Comparison of ENCODE assay signal across 12 mouse cellular contexts in the genomic region with DNA sequence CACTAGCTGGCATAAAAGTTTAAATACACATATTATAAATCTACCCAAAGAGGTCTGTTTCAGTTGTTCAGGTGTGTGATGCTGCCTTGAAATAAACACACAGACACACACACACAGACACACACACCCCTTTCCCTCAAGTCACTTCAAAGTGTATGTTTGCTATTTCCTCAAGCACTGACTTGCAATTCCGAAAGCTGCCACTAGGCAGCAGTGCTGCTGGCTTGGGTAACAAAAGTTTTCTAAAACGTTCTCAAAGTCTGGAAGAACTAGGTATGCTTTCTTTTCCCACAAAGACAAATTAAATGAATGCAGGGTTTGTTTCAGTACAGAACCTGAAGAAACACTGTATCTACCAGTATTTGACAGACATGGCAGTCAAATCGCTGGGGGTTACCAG.
A peak's percentile ranks its signal among the peaks of the same experiment; 100 is the strongest.
DNase-seq lines count a peak whose midpoint lies in the region; ATAC-seq and TF ChIP-seq lines count a peak whose summit lies in the region.
"Had no signal": no experiment of that assay in that cellular context is flagged by ENCODE, and none has a peak within 500 bp of the region (broad histone marks: within the 10 kb centered on the region; RNA-seq: fewer than 3 reads in every experiment).

No protein-coding gene starts in this region.

- WGBS in heart, embryonic 11.5 days (ENCODE audit: insufficient replicate concordance): 59% methylated on average over 3 of the region's 3 CpGs
- 49% methylated on average over 3 of the region's 3 CpGs for WGBS in lung, adult 2 months
- WGBS in liver, postnatal 0 days (ENCODE audit: insufficient replicate concordance): 54% methylated on average over 3 of the region's 3 CpGs

- no peak overlapping the region for H3K4me3 ChIP-seq in heart, embryonic 11.5 days (ENCODE audit: low read depth, low read length)
- H3K4me3 ChIP-seq in lung, adult 2 months (replicated peaks; ENCODE audit: extremely low read depth, low read depth, low read length): no peak overlapping the region
- no peak overlapping the region for H3K4me3 ChIP-seq in liver, postnatal 0 days (ENCODE audit: low read depth, low read length)
- H3K4me3 ChIP-seq: hindbrain, embryonic 10.5 days; lung, embryonic 15.5 days had no signal

- peaks cover 2% of the 10 kb centered on the region; the same call in 1 of the 2 replicates for H3K27me3 ChIP-seq in heart, embryonic 11.5 days (ENCODE audit: control insufficient read depth, insufficient read depth, low read length)
- no peaks in the 10 kb centered on the region for H3K27me3 ChIP-seq in liver, postnatal 0 days (ENCODE audit: insufficient read depth, low read length)
- H3K27me3 ChIP-seq: lung, embryonic 15.5 days had no signal

- peak; percentile 8 to 18 for DNase-seq in heart, postnatal 14 days
- DNase-seq in lung, adult 2 months: no peak
- DNase-seq in lung, postnatal 25 days (ENCODE audit: low spot score): no peak
- DNase-seq in R1 (ENCODE audit: low read depth, low spot score): peak; percentile 64
- no peak for DNase-seq in liver, postnatal 0 days
- DNase-seq: gastrocnemius, postnatal 10 days; thymus, adult 18-20 months had no signal

- no peak overlapping the region for H3K4me2 ChIP-seq in heart, embryonic 11.5 days
- no peak overlapping the region for H3K4me2 ChIP-seq in liver, postnatal 0 days (ENCODE audit: low read depth, low read length)
- H3K4me2 ChIP-seq: lung, embryonic 15.5 days had no signal

- H3K9me3 ChIP-seq in heart, embryonic 11.5 days (replicated peaks; ENCODE audit: control insufficient read depth, low read length): peaks cover 3% of the 10 kb centered on the region; the same call in 1 of the 2 replicates
- H3K9me3 ChIP-seq in liver, postnatal 0 days (ENCODE audit: low read length): no peaks in the 10 kb centered on the region; the same call in 1 of the 2 replicates
- H3K9me3 ChIP-seq: lung, embryonic 15.5 days had no signal

- H3K4me1 ChIP-seq in heart, embryonic 11.5 days (ENCODE audit: control insufficient read depth, insufficient read depth, low read length): no peaks in the 10 kb centered on the region
- no peaks in the 10 kb centered on the region for H3K4me1 ChIP-seq in lung, adult 2 months (ENCODE audit: control insufficient read depth, insufficient read depth, low read length)
- H3K4me1 ChIP-seq in liver, postnatal 0 days (ENCODE audit: insufficient read depth): no peaks in the 10 kb centered on the region
- H3K4me1 ChIP-seq: lung, embryonic 15.5 days had no signal

- no peak overlapping the region for H3K27ac ChIP-seq in heart, embryonic 11.5 days (ENCODE audit: low read depth, low read length)
- H3K27ac ChIP-seq in liver, postnatal 0 days (ENCODE audit: low read depth): no peak overlapping the region
- H3K27ac ChIP-seq: hindbrain, embryonic 10.5 days; lung, embryonic 15.5 days had no signal

- no peaks in the 10 kb centered on the region for H3K36me3 ChIP-seq in heart, embryonic 11.5 days (ENCODE audit: control insufficient read depth, insufficient read depth, low read length)
- no peaks in the 10 kb centered on the region for H3K36me3 ChIP-seq in liver, postnatal 0 days (replicated peaks; ENCODE audit: insufficient read depth, low read length)
- H3K36me3 ChIP-seq: hindbrain, embryonic 10.5 days; lung, embryonic 15.5 days had no signal

- intact Hi-C loops in heart, postnatal 14 days (cut with DNase I): loop anchor here (5.0 kb wide), 1 partner anchor 141 kb away; the partner anchor contains the start of gene Spock1

- peak; percentile 40; the same call in 1 of the 2 replicates for TF ChIP-seq CTCF in lung, adult 2 months (IDR thresholded peaks at IDR 0.05; ENCODE audit: insufficient read depth, low read length)
- peak; percentile 51 for TF ChIP-seq CTCF in liver, postnatal 0 days (IDR thresholded peaks at IDR 0.05; ENCODE audit: low read depth)

- H3K9ac ChIP-seq in heart, embryonic 11.5 days (ENCODE audit: low read depth, low read length): no peak overlapping the region
- H3K9ac ChIP-seq in liver, postnatal 0 days (replicated peaks): no peak overlapping the region
- H3K9ac ChIP-seq: lung, embryonic 15.5 days had no signal

- no peak for TF ChIP-seq EP300 in liver, postnatal 0 days (IDR thresholded peaks at IDR 0.05; ENCODE audit: low read depth)

- TF ChIP-seq POLR2A in lung, adult 2 months (IDR thresholded peaks at IDR 0.05; ENCODE audit: borderline replicate concordance, extremely low read depth, low read depth, low read length): no peak

- ATAC-seq in heart, embryonic 11.5 days (replicated peaks; ENCODE audit: insufficient number of reproducible peaks, low FRiP score, low TSS enrichment): no peak
- no peak for ATAC-seq in liver, postnatal 0 days
- no peak for ATAC-seq in inflammation-experienced regulatory T-cells, adult 6 months
- ATAC-seq in megakaryocyte progenitor cell, adult 5-6 weeks (replicated peaks; ENCODE audit: poor library complexity): no peak

Comparison
In these comparisons a context has a peak if more than half of its experiments do, and no peak if none do; other contexts are left out.
1. DNase-seq: peak in heart, postnatal 14 days (2 of 2) and R1 (single experiment); none in lung, adult 2 months (single experiment), lung, postnatal 25 days (single experiment) and liver, postnatal 0 days (single experiment).